Mouse (Mus musculus): ENCODE results near the gene Lrfn1. TPM values are rescaled to one million over a fixed set of nuclear protein-coding genes. Genes with fewer than 3 reads are reported as not detected.
"Not testable (repeated sequence)": the region's sequence is repeated elsewhere in the genome, so short reads cannot be mapped to it uniquely, and the experiment has no call there.

The Lrfn1 gene
- polyA plus RNA-seq, 1 experiment from 2014 or later, result 1.7 TPM

DNA sequence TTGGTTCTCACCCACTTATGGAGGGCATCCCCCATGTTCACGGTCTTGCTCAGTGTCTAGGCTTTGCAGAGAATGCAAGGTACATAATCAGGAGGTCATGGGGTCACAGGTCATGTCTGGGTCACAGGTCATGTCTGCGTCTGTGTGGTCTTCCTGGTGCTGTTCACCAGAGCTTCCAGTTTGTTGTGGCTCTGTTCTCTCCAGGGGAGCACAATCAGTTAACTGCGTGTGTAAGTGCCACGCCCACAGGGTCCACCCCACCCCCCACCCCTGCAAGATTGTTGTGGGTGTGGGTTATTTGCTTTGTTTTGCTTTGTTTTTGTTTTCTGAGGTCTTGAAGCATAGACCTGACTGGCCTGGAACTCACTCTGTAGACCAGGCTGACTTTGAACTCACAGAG lies 32.4 kb downstream of the Lrfn1 start:
- no peak for DNase-seq (ENCODE audit: low spot score)
- Histone ChIP-seq H3K9me3 (ENCODE audit: control insufficient read depth, low read length) (no peaks in the 10 kb centered on the region), H3K4me3 (ENCODE audit: low read depth, low read length) (no peak overlapping the region), H3K9ac (ENCODE audit: low read depth, low read length) (no peak overlapping the region), H3K4me1 (replicated peaks; ENCODE audit: control insufficient read depth, insufficient read depth, low read length) (no peaks in the 10 kb centered on the region), H3K36me3 (ENCODE audit: control insufficient read depth, insufficient read depth, low read length) (no peaks in the 10 kb centered on the region), H3K27ac (ENCODE audit: low read depth, low read length) (no peak overlapping the region), H3K27me3 (replicated peaks; ENCODE audit: control insufficient read depth, insufficient read depth, low read length) (peaks cover 6% of the 10 kb centered on the region; the same call in 1 of the 2 replicates), H3K4me2 (no peak overlapping the region)
- ATAC-seq (replicated peaks; ENCODE audit: low FRiP score), result no peak
- WGBS, result 29% methylated on average over 4 of the region's 4 CpGs

DNA sequence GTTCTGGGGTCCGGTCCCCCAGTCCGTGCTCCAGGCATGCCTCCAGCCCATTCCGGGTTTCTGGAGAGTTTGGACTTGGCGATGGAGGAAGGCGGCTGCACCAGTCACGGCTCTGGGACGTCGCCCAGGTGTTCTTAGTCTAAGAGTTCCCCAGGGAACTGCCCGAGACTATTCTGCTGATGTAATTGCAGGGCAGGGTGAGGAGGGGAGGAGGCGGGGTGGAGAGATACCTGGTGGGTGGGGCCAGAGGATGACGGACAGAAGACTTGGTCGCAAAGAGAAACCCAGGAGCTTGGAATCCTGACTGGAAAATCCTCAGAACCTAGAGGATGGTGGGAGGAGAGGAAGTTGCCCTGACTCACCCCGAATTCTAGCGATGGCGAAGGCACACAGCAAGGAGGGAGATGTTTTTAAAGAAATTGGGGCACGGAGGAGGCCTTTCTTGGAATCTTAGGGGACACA lies 36.3 kb downstream of the Lrfn1 start:
- Histone ChIP-seq H3K27me3 (replicated peaks; ENCODE audit: control insufficient read depth, insufficient read depth, low read length) (peaks cover 6% of the 10 kb centered on the region; the same call in 1 of the 2 replicates), H3K4me1 (replicated peaks; ENCODE audit: control insufficient read depth, insufficient read depth, low read length) (no peaks in the 10 kb centered on the region), H3K27ac (ENCODE audit: low read depth, low read length) (no peak overlapping the region), H3K4me3 (ENCODE audit: low read depth, low read length) (peak overlapping the region; percentile 23), H3K4me2 (peak overlapping the region; percentile 48), H3K9ac (ENCODE audit: low read depth, low read length) (no peak overlapping the region), H3K36me3 (ENCODE audit: control insufficient read depth, insufficient read depth, low read length) (no peaks in the 10 kb centered on the region), H3K9me3 (ENCODE audit: control insufficient read depth, low read length) (no peaks in the 10 kb centered on the region)
- no peak for ATAC-seq (replicated peaks; ENCODE audit: low FRiP score)
- 9% methylated on average over 16 of the region's 16 CpGs for WGBS
- no peak for DNase-seq (ENCODE audit: low spot score)

DNA sequence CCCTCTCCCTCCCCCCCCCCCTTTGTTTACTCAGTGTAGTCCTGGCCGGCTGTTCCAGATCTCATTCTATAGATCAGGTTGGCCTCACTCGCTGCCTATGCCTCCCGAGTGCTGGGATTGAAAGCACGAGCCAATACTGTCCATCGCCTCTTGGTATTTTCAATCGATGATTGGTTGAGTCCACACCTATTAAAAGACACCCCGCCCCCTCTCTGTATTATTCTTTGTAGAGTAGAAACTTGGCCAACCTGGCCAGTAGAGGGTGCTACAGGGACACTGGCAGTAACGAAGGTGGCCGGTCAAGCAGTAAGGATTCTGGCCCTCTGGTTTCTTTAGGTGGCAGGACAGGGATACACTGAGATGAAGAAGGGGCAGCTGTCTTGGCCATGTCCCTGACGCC lies 38.6 kb downstream of the Lrfn1 start:
- H3K9me3 ChIP-seq (ENCODE audit: control insufficient read depth, low read length), result no peaks in the 10 kb centered on the region

DNA sequence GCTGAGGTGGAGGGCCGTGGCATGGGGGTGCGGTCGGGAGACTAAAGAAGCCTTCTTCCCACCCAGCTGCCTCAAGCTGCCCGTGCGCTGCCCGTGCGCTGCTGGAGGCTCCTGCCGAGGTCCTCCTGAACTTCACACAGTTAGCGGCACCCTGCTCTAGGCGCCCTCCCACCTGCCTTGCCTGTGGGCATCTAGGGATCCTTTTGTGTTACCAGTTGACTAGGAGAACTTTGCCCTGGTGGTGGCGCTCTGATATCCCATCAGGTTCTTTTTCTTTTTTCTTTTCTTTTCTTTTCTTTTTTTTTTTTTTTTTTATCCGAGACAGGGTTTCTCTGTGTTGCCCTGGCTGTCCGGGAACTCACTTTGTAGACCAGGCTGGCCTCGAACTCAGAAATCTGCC lies 39.1 kb downstream of the Lrfn1 start:
- Histone ChIP-seq H3K27ac (ENCODE audit: low read depth, low read length) (no peak overlapping the region), H3K9ac (ENCODE audit: low read depth, low read length) (no peak overlapping the region), H3K4me2 (peak overlapping the region; percentile 40), H3K9me3 (ENCODE audit: control insufficient read depth, low read length) (no peaks in the 10 kb centered on the region), H3K27me3 (replicated peaks; ENCODE audit: control insufficient read depth, insufficient read depth, low read length) (peaks cover 6% of the 10 kb centered on the region; the same call in 1 of the 2 replicates), H3K36me3 (ENCODE audit: control insufficient read depth, insufficient read depth, low read length) (no peaks in the 10 kb centered on the region), H3K4me1 (replicated peaks; ENCODE audit: control insufficient read depth, insufficient read depth, low read length) (no peaks in the 10 kb centered on the region), H3K4me3 (ENCODE audit: low read depth, low read length) (no peak overlapping the region)
- ATAC-seq (replicated peaks; ENCODE audit: low FRiP score) (no peak), DNase-seq (ENCODE audit: low spot score) (no peak)
- WGBS, result 37% methylated on average over 14 of the region's 14 CpGs

More for the DNA sequence above, 38.6 kb downstream of the Lrfn1 start:
- H3K4me3 ChIP-seq (ENCODE audit: low read depth, low read length), result no peak overlapping the region
- peak overlapping the region; percentile 40 for H3K4me2 ChIP-seq
- no peak overlapping the region for H3K9ac ChIP-seq (ENCODE audit: low read depth, low read length)
- no peaks in the 10 kb centered on the region for H3K36me3 ChIP-seq (ENCODE audit: control insufficient read depth, insufficient read depth, low read length)
- ATAC-seq (replicated peaks; ENCODE audit: low FRiP score), result peak; percentile 39; the same call in 1 of the 2 replicates
- peaks cover 6% of the 10 kb centered on the region; the same call in 1 of the 2 replicates for H3K27me3 ChIP-seq (replicated peaks; ENCODE audit: control insufficient read depth, insufficient read depth, low read length)
- peak; percentile 47 for DNase-seq (ENCODE audit: low spot score)
- WGBS, result 5% methylated on average over 10 of the region's 10 CpGs
- H3K4me1 ChIP-seq (replicated peaks; ENCODE audit: control insufficient read depth, insufficient read depth, low read length), result no peaks in the 10 kb centered on the region
- no peak overlapping the region for H3K27ac ChIP-seq (ENCODE audit: low read depth, low read length)

DNA sequence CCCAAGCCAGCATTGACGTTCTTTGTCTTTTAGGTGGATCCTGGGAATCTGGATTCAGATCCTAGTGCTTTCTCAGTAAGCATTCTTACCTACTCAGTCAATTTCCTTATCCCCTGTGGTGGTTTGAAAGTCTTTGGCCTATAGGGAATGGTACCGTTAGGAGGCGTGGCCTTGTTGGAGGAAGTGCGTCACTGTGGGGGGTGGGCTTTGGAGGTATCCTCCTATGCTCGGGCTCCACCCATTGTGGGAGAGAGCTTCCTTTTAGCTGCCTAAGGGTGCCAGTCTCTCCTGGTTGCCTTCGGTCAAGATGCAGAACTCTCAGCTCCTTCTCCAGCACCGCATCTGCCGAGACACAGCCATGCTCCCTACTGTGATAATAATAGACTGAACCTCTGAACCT lies 40.5 kb downstream of the Lrfn1 start:
- 84% methylated on average over 8 of the region's 8 CpGs for WGBS
- ATAC-seq (replicated peaks; ENCODE audit: low FRiP score), result no peak
- H3K27ac ChIP-seq (ENCODE audit: low read depth, low read length), result no peak overlapping the region
- no peaks in the 10 kb centered on the region for H3K4me1 ChIP-seq (replicated peaks; ENCODE audit: control insufficient read depth, insufficient read depth, low read length)
- H3K9me3 ChIP-seq (ENCODE audit: control insufficient read depth, low read length), result no peaks in the 10 kb centered on the region
- peaks cover 6% of the 10 kb centered on the region; the same call in 1 of the 2 replicates for H3K27me3 ChIP-seq (replicated peaks; ENCODE audit: control insufficient read depth, insufficient read depth, low read length)
- H3K36me3 ChIP-seq (ENCODE audit: control insufficient read depth, insufficient read depth, low read length), result no peaks in the 10 kb centered on the region
- no peak overlapping the region for H3K4me2 ChIP-seq
- no peak for DNase-seq (ENCODE audit: low spot score)
- no peak overlapping the region for H3K4me3 ChIP-seq (ENCODE audit: low read depth, low read length)
- H3K9ac ChIP-seq (ENCODE audit: low read depth, low read length), result no peak overlapping the region

DNA sequence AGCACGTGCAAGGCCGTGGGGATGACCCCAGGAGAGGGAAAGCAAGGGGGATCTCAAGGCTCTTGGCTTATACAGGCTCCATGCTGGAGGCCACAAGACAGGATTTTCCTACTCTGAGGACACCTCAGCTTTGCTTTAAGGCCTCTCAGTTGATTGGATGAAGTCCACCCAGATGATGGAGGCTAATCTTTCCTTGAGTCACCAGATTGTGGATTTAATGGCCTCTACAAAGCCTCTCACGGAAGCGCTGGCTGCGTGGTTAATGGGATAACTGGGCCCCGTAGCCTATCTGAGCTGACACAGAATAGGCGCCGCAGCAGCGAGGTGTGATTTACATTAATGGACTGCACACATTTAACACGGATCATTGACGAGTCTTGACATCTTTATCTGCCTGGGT lies 43.6 kb downstream of the Lrfn1 start:
- Histone ChIP-seq H3K27me3 (replicated peaks; ENCODE audit: control insufficient read depth, insufficient read depth, low read length) (no peaks in the 10 kb centered on the region), H3K9ac (ENCODE audit: low read depth, low read length) (no peak overlapping the region), H3K36me3 (ENCODE audit: control insufficient read depth, insufficient read depth, low read length) (no peaks in the 10 kb centered on the region), H3K4me2 (no peak overlapping the region), H3K9me3 (ENCODE audit: control insufficient read depth, low read length) (no peaks in the 10 kb centered on the region), H3K4me1 (replicated peaks; ENCODE audit: control insufficient read depth, insufficient read depth, low read length) (no peaks in the 10 kb centered on the region), H3K27ac (ENCODE audit: low read depth, low read length) (no peak overlapping the region), H3K4me3 (ENCODE audit: low read depth, low read length) (no peak overlapping the region)
- ATAC-seq (replicated peaks; ENCODE audit: low FRiP score) (no peak), DNase-seq (ENCODE audit: low spot score) (no peak)
- WGBS, result 72% methylated on average over 11 of the region's 11 CpGs

DNA sequence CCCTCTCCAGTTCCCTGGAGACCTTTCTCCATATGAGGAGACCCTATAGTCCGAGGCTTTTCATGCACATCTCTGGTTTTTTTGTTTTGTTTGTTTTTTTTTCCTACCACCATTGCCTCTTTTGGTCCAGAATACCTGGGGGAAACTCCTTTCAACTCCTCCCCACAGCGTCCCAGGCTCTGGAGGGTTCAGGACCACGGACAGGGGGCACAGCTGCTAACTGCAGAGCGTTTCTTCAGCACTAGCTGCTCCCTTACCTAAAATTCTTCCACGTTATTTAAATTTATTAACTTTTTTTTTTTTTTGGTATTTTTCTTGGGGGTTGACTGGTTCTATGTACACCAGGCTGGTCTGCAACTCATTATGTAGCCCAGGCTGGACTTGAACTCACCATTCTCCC lies 53.8 kb downstream of the Lrfn1 start:
- no peaks in the 10 kb centered on the region for H3K27me3 ChIP-seq (replicated peaks; ENCODE audit: control insufficient read depth, insufficient read depth, low read length)
- DNase-seq (ENCODE audit: low spot score), result peak; percentile 45
- 5% methylated on average over 5 of the region's 5 CpGs for WGBS

DNA sequence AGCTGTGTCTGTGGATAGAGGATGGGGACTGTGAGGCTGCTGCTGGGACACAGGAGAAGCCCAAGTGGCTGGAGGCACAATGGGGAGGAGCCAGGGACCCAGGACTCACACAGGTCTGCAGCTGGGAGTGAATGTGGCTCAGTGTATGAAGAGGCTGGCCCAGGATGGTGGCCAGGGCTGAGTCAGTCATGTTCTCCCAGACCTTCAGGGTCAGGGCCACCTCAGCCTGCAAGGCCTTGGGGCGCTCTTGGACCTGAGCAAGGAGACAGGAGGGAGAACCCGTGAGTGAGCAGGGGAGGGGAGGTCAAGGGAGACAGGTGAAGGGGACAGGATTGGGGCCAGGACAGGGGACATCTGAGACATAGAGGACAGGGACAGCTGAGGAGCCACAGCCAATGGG lies 57.3 kb downstream of the Lrfn1 start:
- not testable (repeated sequence) for H3K4me3 ChIP-seq (ENCODE audit: low read depth, low read length); H3K27me3 ChIP-seq (replicated peaks; ENCODE audit: control insufficient read depth, insufficient read depth, low read length); H3K36me3 ChIP-seq (ENCODE audit: control insufficient read depth, insufficient read depth, low read length); H3K9me3 ChIP-seq (ENCODE audit: control insufficient read depth, low read length); H3K27ac ChIP-seq (ENCODE audit: low read depth, low read length); DNase-seq (ENCODE audit: low spot score); H3K9ac ChIP-seq (ENCODE audit: low read depth, low read length); H3K4me2 ChIP-seq; ATAC-seq (replicated peaks; ENCODE audit: low FRiP score); H3K4me1 ChIP-seq (replicated peaks; ENCODE audit: control insufficient read depth, insufficient read depth, low read length)
- 68% methylated on average over 2 of the region's 2 CpGs for WGBS

More for the DNA sequence above, 53.8 kb downstream of the Lrfn1 start:
- H3K4me2 ChIP-seq, result no peak overlapping the region
- no peaks in the 10 kb centered on the region for H3K36me3 ChIP-seq (ENCODE audit: control insufficient read depth, insufficient read depth, low read length)
- no peak overlapping the region for H3K9ac ChIP-seq (ENCODE audit: low read depth, low read length)
- no peaks in the 10 kb centered on the region for H3K9me3 ChIP-seq (ENCODE audit: control insufficient read depth, low read length)
- no peak for ATAC-seq (replicated peaks; ENCODE audit: low FRiP score)
- no peak overlapping the region for H3K27ac ChIP-seq (ENCODE audit: low read depth, low read length)
- H3K4me1 ChIP-seq (replicated peaks; ENCODE audit: control insufficient read depth, insufficient read depth, low read length), result no peaks in the 10 kb centered on the region
- H3K4me3 ChIP-seq (ENCODE audit: low read depth, low read length), result no peak overlapping the region

DNA sequence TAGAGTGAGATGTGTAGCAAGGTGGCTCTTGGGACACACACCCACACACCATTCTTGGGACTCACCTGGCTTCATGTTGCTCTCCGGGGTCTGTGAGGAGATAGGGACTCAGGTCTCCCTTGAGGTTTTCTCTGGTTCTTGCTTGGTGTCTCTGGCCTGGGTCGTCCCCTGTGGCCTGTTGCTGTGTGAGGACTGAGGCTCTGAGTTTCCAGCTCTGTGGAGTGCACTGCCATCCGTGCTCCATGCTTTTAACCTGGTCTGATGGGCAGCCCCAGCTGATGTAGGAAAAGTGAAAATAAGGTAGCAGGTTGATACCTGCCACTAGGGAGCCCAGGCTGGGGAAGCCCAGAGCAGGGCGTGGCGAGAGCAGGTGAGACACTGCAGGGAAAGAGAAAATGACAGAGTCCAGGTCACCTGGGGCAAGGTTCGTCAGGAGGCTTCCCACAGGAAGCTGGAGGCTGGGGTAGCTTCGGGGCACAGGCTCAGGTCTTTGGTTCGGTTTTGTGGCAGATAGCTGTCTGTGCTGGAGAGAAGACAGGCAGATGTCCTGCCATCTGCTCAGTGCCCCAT lies 58.7 kb downstream of the Lrfn1 start, which contains the start of gene Ifnl2:
Gene Ifnl2 (minus strand): TSS at position 51 of the 570 bp plus-strand sequence.
- DNase-seq (ENCODE audit: low spot score); H3K27ac ChIP-seq (ENCODE audit: low read depth, low read length); H3K4me2 ChIP-seq; H3K4me1 ChIP-seq (replicated peaks; ENCODE audit: control insufficient read depth, insufficient read depth, low read length); H3K27me3 ChIP-seq (replicated peaks; ENCODE audit: control insufficient read depth, insufficient read depth, low read length); H3K9ac ChIP-seq (ENCODE audit: low read depth, low read length); H3K36me3 ChIP-seq (ENCODE audit: control insufficient read depth, insufficient read depth, low read length); H3K4me3 ChIP-seq (ENCODE audit: low read depth, low read length); H3K9me3 ChIP-seq (ENCODE audit: control insufficient read depth, low read length); ATAC-seq (replicated peaks; ENCODE audit: low FRiP score): not testable (repeated sequence)
- WGBS, result 59% methylated on average over 8 of the region's 8 CpGs

All from liver, embryonic 11.5 days (tissue).